Mouse (Mus musculus) CH12.LX (cell line): ENCODE data around the gene Nppc.

Source experiments
- CTCF ChIP-seq, 2 experiments: IDR thresholded peaks in 1 of 2; conservative IDR thresholded peaks in 1 of 2; 2 replicates each; pipeline ENCODE4 v1.5.1; 2011 to 2012; ENCODE audit warnings: low read depth in 2 of 2, low read length in 2 of 2, improper control_type of control experiment in 1 of 2, inconsistent platforms in 1 of 2, mild to moderate bottlenecking in 1 of 2, moderate library complexity in 1 of 2
- EP300 ChIP-seq: IDR thresholded peaks from 2 replicates; pipeline ENCODE4 v1.6.1; 2011; ENCODE audit warnings: low read length, improper control_type of control experiment
- ETS1 ChIP-seq: conservative IDR thresholded peaks from 2 replicates; pipeline ENCODE4 v1.6.1; 2012; ENCODE audit warnings: low read depth, mild to moderate bottlenecking, inconsistent platforms, low read length, improper control_type of control experiment, moderate library complexity
- GABPA ChIP-seq: IDR thresholded peaks from 2 replicates; pipeline ENCODE4 v1.6.1; 2012; ENCODE audit warnings: low read depth, low read length, improper control_type of control experiment, inconsistent platforms; ENCODE audit not compliant: insufficient replicate concordance
- JUN ChIP-seq: IDR thresholded peaks from 2 replicates; pipeline ENCODE4 v1.6.1; 2011; ENCODE audit warnings: low read depth, mild to moderate bottlenecking, low read length, improper control_type of control experiment, moderate library complexity; ENCODE audit not compliant: insufficient read depth
- KAT2A ChIP-seq: IDR thresholded peaks from 2 replicates; pipeline ENCODE4 v1.6.1; 2012; ENCODE audit warnings: low read length, improper control_type of control experiment, inconsistent platforms; ENCODE audit not compliant: insufficient replicate concordance
- MAFK ChIP-seq: IDR thresholded peaks from 2 replicates; pipeline ENCODE4 v1.6.1; 2011; ENCODE audit warnings: low read length, improper control_type of control experiment; ENCODE audit not compliant: insufficient replicate concordance
- MAZ ChIP-seq: IDR thresholded peaks from 2 replicates; pipeline ENCODE4 v1.6.1; 2012; ENCODE audit warnings: low read depth, mild to moderate bottlenecking, inconsistent platforms, low read length, improper control_type of control experiment, moderate library complexity
- MXI1 ChIP-seq: IDR thresholded peaks from 2 replicates; pipeline ENCODE4 v1.6.1; 2011; ENCODE audit warnings: mild to moderate bottlenecking, low read depth, low read length, improper control_type of control experiment
- NELFE ChIP-seq: IDR thresholded peaks from 2 replicates; pipeline ENCODE4 v1.6.1; 2011; ENCODE audit warnings: low read depth, low read length, improper control_type of control experiment
- POLR2A ChIP-seq: IDR thresholded peaks from 2 replicates; pipeline ENCODE4 v1.6.1; 2011; ENCODE audit warnings: low read depth, mild to moderate bottlenecking, improper control_type of control experiment, low read length
- POLR2AphosphoS2 ChIP-seq: IDR thresholded peaks from 2 replicates; pipeline ENCODE4 v1.6.1; 2011; ENCODE audit warnings: low read depth, low read length, improper control_type of control experiment
- TBP ChIP-seq: conservative IDR thresholded peaks from 2 replicates; pipeline ENCODE4 v1.6.1; 2011; ENCODE audit warnings: low read depth, low read length, improper control_type of control experiment
- USF1 ChIP-seq: IDR thresholded peaks from 2 replicates; pipeline ENCODE4 v1.6.1; 2014; ENCODE audit warnings: low read depth, mild to moderate bottlenecking, inconsistent platforms, low read length, improper control_type of control experiment

- no peak for TF ChIP-seq CTCF (conservative IDR thresholded peaks at IDR 0.05 in 1 of 2, IDR thresholded peaks at IDR 0.05 in 1 of 2; ENCODE audit: low read depth in 2 of 2, low read length in 2 of 2)
- no peak for TF ChIP-seq POLR2AphosphoS2
- no peak for TF ChIP-seq TBP
- no peak for TF ChIP-seq EP300
- TF ChIP-seq POLR2A = no peak
- TF ChIP-seq USF1 = no peak
- no peak for TF ChIP-seq NELFE
- no peak for TF ChIP-seq GABPA
- no peak for TF ChIP-seq MXI1
- TF ChIP-seq JUN = no peak
- TF ChIP-seq KAT2A = no peak
- no peak for TF ChIP-seq MAFK
- no peak for TF ChIP-seq ETS1
- TF ChIP-seq MAZ = no peak
Measured at GRCm38 (mm10) chr1:86633840-86634750, 36.3 kb downstream of the Nppc start.
